ENCODE assay signal across 16 mouse cellular contexts in the genomic region with DNA sequence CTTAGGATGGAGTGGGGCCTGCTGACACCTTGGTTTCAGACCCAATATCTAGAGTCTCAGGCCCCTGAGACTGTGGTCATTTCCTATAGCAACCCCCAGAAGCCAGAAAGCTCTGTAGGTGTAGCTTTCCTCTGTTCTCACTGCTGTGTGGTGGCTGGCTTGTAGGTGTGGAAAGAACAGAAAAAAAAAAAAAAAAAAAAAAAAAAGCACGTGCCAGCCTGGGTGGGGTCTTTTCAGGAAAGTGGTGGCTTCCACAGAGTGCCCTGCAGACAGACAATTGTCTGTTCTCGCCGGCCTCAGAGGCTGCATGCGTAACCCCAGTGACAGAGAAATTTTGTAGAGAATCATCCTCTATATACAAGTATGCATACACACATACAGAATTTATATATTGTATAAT.
"Had no signal": no experiment of that assay in that cellular context is flagged by ENCODE, and none has a peak within 500 bp of the region (broad histone marks: within the 10 kb centered on the region; RNA-seq: fewer than 3 reads in every experiment).

No protein-coding gene starts in this region.

- DNase-seq: retina, postnatal 1 day; right cerebral cortex, adult 18-20 months; right cerebral cortex, postnatal 14 days; right cerebral cortex, postnatal 25 days; right cerebral cortex, postnatal 4 days; spleen, adult 18-20 months; thymus, adult 18-20 months; thymus, adult 2 months; thymus, postnatal 14 days; thymus, postnatal 36 days; thymus, postnatal 4 days had no signal

- H3K36me3 ChIP-seq: neural tube, embryonic 12.5 days; neural tube, embryonic 13.5 days; neural tube, embryonic 15.5 days; stomach, embryonic 15.5 days had no signal

- H3K4me2 ChIP-seq: neural tube, embryonic 12.5 days; neural tube, embryonic 13.5 days; neural tube, embryonic 15.5 days; stomach, embryonic 15.5 days had no signal

- H3K27ac ChIP-seq: neural tube, embryonic 12.5 days; neural tube, embryonic 13.5 days; neural tube, embryonic 15.5 days; stomach, embryonic 15.5 days; stomach, postnatal 0 days had no signal

- H3K4me1 ChIP-seq: neural tube, embryonic 12.5 days; neural tube, embryonic 13.5 days; neural tube, embryonic 15.5 days; stomach, embryonic 15.5 days had no signal

- H3K4me3 ChIP-seq: neural tube, embryonic 12.5 days; neural tube, embryonic 13.5 days; neural tube, embryonic 15.5 days; stomach, embryonic 15.5 days had no signal

- H3K27me3 ChIP-seq: neural tube, embryonic 12.5 days; neural tube, embryonic 13.5 days; neural tube, embryonic 15.5 days; stomach, embryonic 15.5 days had no signal

- H3K9ac ChIP-seq: neural tube, embryonic 12.5 days; neural tube, embryonic 13.5 days; neural tube, embryonic 15.5 days; stomach, embryonic 15.5 days had no signal

- H3K9me3 ChIP-seq: neural tube, embryonic 12.5 days; neural tube, embryonic 13.5 days; neural tube, embryonic 15.5 days; stomach, embryonic 15.5 days had no signal
